ENCODE assay signal across 8 mouse cellular contexts in the genomic region with DNA sequence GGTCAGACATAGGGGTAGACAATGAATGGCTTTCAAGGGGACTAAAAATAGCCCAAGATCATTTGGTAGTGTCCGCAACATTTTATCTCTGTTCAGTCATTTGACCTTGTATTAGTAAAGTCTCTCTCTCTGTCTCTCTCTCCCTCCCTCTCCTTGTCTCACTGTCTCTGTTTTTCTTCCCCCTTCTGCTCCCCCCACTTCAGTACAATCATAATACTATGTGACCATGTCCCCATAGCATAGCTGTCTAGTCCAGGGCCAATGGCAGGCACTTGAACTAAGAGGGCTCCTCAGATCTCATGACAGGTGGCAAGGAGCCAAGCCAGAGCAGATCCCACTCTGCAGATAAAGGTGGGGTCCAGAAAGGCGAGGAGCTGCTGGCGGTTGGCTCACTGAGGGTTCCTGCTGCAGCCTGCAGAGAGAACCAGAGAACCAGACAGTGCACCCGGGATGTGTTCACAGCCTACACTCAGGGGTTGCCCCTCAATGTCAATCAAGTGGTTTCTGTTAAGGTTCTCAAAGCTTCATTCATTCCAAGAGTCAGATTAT. TPM values are rescaled to one million over a fixed set of nuclear protein-coding genes. Genes with fewer than 3 reads are reported as not detected.
DNase-seq lines count a peak whose midpoint lies in the region; ATAC-seq and TF ChIP-seq lines count a peak whose summit lies in the region.

No protein-coding gene starts in this region.

- peak; percentile 85 for TF ChIP-seq EP300 in heart, postnatal 0 days (IDR thresholded peaks at IDR 0.05; ENCODE audit: low read depth)

- H3K9ac ChIP-seq in heart, postnatal 0 days (replicated peaks; ENCODE audit: low read depth, low read length), result 0 out of 2 replicates have a peak overlapping the region, but pooled peaks have one; percentile 16
- no peak overlapping the region for H3K9ac ChIP-seq in lung, embryonic 14.5 days
- no peak overlapping the region for H3K9ac ChIP-seq in midbrain, postnatal 0 days (replicated peaks; ENCODE audit: low read length, poor library complexity, severe bottlenecking)

- H3K4me3 ChIP-seq in G1E (ENCODE audit: low read depth, low read length), result no peak overlapping the region; the same call in 1 of the 2 replicates
- H3K4me3 ChIP-seq in heart, postnatal 0 days (ENCODE audit: low read depth, low read length), result no peak overlapping the region
- no peak overlapping the region for H3K4me3 ChIP-seq in lung, embryonic 14.5 days (ENCODE audit: low read depth, low read length)
- no peak overlapping the region for H3K4me3 ChIP-seq in midbrain, postnatal 0 days (ENCODE audit: low read depth, low read length)
- no peak overlapping the region for H3K4me3 ChIP-seq in left cerebral cortex, adult 2 months

- peak overlapping the region; percentile 89 for H3K27ac ChIP-seq in heart, postnatal 0 days (ENCODE audit: low read depth)
- H3K27ac ChIP-seq in lung, embryonic 14.5 days (ENCODE audit: low read depth), result peak overlapping the region; percentile 71
- no peak overlapping the region for H3K27ac ChIP-seq in midbrain, postnatal 0 days (ENCODE audit: low read depth, low read length)
- H3K27ac ChIP-seq in left cerebral cortex, adult 2 months, result no peak overlapping the region

- intact Hi-C loops in left cerebral cortex, adult 2 months (cut with DNase I), result no loop called here

- peak overlapping the region; percentile 17 for H3K4me2 ChIP-seq in heart, postnatal 0 days (ENCODE audit: low read depth, low read length)
- H3K4me2 ChIP-seq in lung, embryonic 14.5 days, result peak overlapping the region; percentile 19
- H3K4me2 ChIP-seq in midbrain, postnatal 0 days (ENCODE audit: low read depth, low read length, poor library complexity, severe bottlenecking), result no peak overlapping the region

- no peaks in the 10 kb centered on the region for H3K9me3 ChIP-seq in G1E (replicated peaks)
- H3K9me3 ChIP-seq in heart, postnatal 0 days (replicated peaks; ENCODE audit: control insufficient read depth, low read length), result no peaks in the 10 kb centered on the region
- H3K9me3 ChIP-seq in lung, embryonic 14.5 days (ENCODE audit: low read depth, low read length), result no peaks in the 10 kb centered on the region
- no peaks in the 10 kb centered on the region for H3K9me3 ChIP-seq in midbrain, postnatal 0 days (ENCODE audit: low read length)

- peak; percentile 30 for DNase-seq in adrenal gland, adult 2 months
- DNase-seq in adrenal gland, postnatal 4 days (ENCODE audit: low spot score in 2 of 2), result no peak
- peak; percentile 38 for DNase-seq in G1E (ENCODE audit: low spot score)
- DNase-seq in heart, postnatal 0 days (ENCODE audit: low spot score), result peak; percentile 80
- DNase-seq in lung, embryonic 14.5 days, result peak; percentile 49
- DNase-seq in midbrain, postnatal 0 days (ENCODE audit: low spot score), result no peak
- no peak for DNase-seq in left cerebral cortex, adult 2 months (ENCODE audit: extremely low spot score in 1 of 2, low spot score in 2 of 2)
- no peak for DNase-seq in left cerebral cortex, adult 11 months (ENCODE audit: low spot score)

- no peaks in the 10 kb centered on the region; the same call in 1 of the 2 replicates for H3K27me3 ChIP-seq in G1E (ENCODE audit: insufficient read depth, low read length)
- no peaks in the 10 kb centered on the region for H3K27me3 ChIP-seq in heart, postnatal 0 days (ENCODE audit: control insufficient read depth, insufficient read depth, low read length)
- no peaks in the 10 kb centered on the region for H3K27me3 ChIP-seq in lung, embryonic 14.5 days (ENCODE audit: insufficient read depth, low read length)
- H3K27me3 ChIP-seq in midbrain, postnatal 0 days (ENCODE audit: insufficient read depth, low read length), result no peaks in the 10 kb centered on the region

- peak; percentile 34 for ATAC-seq in G1E (ENCODE audit: extremely low read depth, insufficient number of reproducible peaks, low FRiP score, poor library complexity, severe bottlenecking)
- ATAC-seq in heart, postnatal 0 days (ENCODE audit: insufficient read depth, low read depth), result peak; percentile 85
- peak; percentile 44; the same call in 1 of the 2 replicates for ATAC-seq in lung, embryonic 14.5 days (ENCODE audit: insufficient read depth)
- ATAC-seq in midbrain, postnatal 0 days (ENCODE audit: low FRiP score), result no peak

- H3K4me1 ChIP-seq in G1E (ENCODE audit: insufficient read depth, low read depth, low read length), result peaks cover 30% of the 10 kb centered on the region
- H3K4me1 ChIP-seq in heart, postnatal 0 days (ENCODE audit: control insufficient read depth, insufficient read depth), result peaks cover 12% of the 10 kb centered on the region; the same call in 1 of the 2 replicates
- H3K4me1 ChIP-seq in lung, embryonic 14.5 days (ENCODE audit: insufficient read depth), result peaks cover 16% of the 10 kb centered on the region
- H3K4me1 ChIP-seq in midbrain, postnatal 0 days (ENCODE audit: insufficient read depth, low read length), result no peaks in the 10 kb centered on the region

- H3K36me3 ChIP-seq in G1E (replicated peaks), result no peaks in the 10 kb centered on the region
- no peaks in the 10 kb centered on the region for H3K36me3 ChIP-seq in heart, postnatal 0 days (replicated peaks; ENCODE audit: control insufficient read depth, insufficient read depth, low read length)
- H3K36me3 ChIP-seq in lung, embryonic 14.5 days (ENCODE audit: insufficient read depth), result no peaks in the 10 kb centered on the region
- no peaks in the 10 kb centered on the region for H3K36me3 ChIP-seq in midbrain, postnatal 0 days (ENCODE audit: insufficient read depth, low read length)

- no peak for TF ChIP-seq CTCF in G1E (IDR thresholded peaks at IDR 0.05; ENCODE audit: low read depth, low read length)
- no peak for TF ChIP-seq CTCF in heart, postnatal 0 days (IDR thresholded peaks at IDR 0.05; ENCODE audit: low read depth)
- TF ChIP-seq CTCF in lung, embryonic 14.5 days (IDR thresholded peaks at IDR 0.05; ENCODE audit: low read depth), result no peak
- no peak for TF ChIP-seq CTCF in midbrain, postnatal 0 days (IDR thresholded peaks at IDR 0.05)
- no peak for TF ChIP-seq CTCF in left cerebral cortex, adult 2 months (IDR thresholded peaks at IDR 0.05)

- 9% methylated on average over 4 of the region's 4 CpGs for WGBS in heart, postnatal 0 days
- 18% methylated on average over 4 of the region's 4 CpGs for WGBS in lung, embryonic 14.5 days
- WGBS in midbrain, postnatal 0 days, result 70% methylated on average over 4 of the region's 4 CpGs

RNA-seq across cellular contexts. Expression of gene Wee1, which starts 34.9 kb away (rescaled TPM):
- total RNA-seq in adrenal gland, adult 2 months (2021), result 1 to 10 TPM; 5.4 to 8.6 TPM
- polyA plus RNA-seq in adrenal gland, adult 2 months (2012; rRNA removed), result 5.9 and 8.2 TPM in 2 replicates
- 10 to 100 TPM; 23.5 to 23.6 TPM for total RNA-seq in adrenal gland, postnatal 4 days (2021)
- total RNA-seq in G1E (2014; fragmentation: Nextera tagmentation) (82.1 and 86.6 TPM in 2 replicates), G1E (2017) (21.3 TPM in 2 replicates)
- 32.7 and 39.4 TPM in 2 replicates for polyA plus RNA-seq in G1E (2012)
- 21.4 and 27.9 TPM in 2 replicates for total RNA-seq in heart, postnatal 0 days (2014; rRNA removed; ENCODE audit: low replicate concordance)
- 17.2 and 20.3 TPM in 2 replicates for polyA plus RNA-seq in heart, postnatal 0 days (2015; fragmentation: Nextera tagmentation; extraction: Ambion mirVana)
- 44.0 and 47.1 TPM in 2 replicates for polyA plus RNA-seq in lung, embryonic 14.5 days (2014; fragmentation: Nextera tagmentation; extraction: Ambion mirVana)
- total RNA-seq in midbrain, postnatal 0 days (2014; rRNA removed), result 4.1 and 5.1 TPM in 2 replicates
- 3.6 and 3.7 TPM in 2 replicates for polyA plus RNA-seq in midbrain, postnatal 0 days (2015; fragmentation: Nextera tagmentation; extraction: Ambion mirVana)
- total RNA-seq in left cerebral cortex, adult 2 months (2021), result 10 to 100 TPM; 25.8 to 27.0 TPM

Comparison
In these comparisons a context has a peak if more than half of its experiments do, and no peak if none do; other contexts are left out.
1. DNase-seq: peak in adrenal gland, adult 2 months (single experiment), G1E (single experiment), heart, postnatal 0 days (single experiment) and lung, embryonic 14.5 days (single experiment); none in adrenal gland, postnatal 4 days (0 of 2), midbrain, postnatal 0 days (single experiment), left cerebral cortex, adult 2 months (0 of 2) and left cerebral cortex, adult 11 months (single experiment).
2. H3K27ac ChIP-seq: peak in heart, postnatal 0 days (single experiment) and lung, embryonic 14.5 days (single experiment); none in midbrain, postnatal 0 days (single experiment) and left cerebral cortex, adult 2 months (single experiment).